Mouse (Mus musculus): ENCODE results near the gene Ppp4c. TPM values are rescaled to one million over a fixed set of nuclear protein-coding genes. Genes with fewer than 3 reads are reported as not detected.
"Not testable (repeated sequence)": the region's sequence is repeated elsewhere in the genome, so short reads cannot be mapped to it uniquely, and the experiment has no call there.

Gene Ppp4c
- total RNA-seq, 2 experiments from 2014 or later, result 56.2 to 64.6 TPM

DNA sequence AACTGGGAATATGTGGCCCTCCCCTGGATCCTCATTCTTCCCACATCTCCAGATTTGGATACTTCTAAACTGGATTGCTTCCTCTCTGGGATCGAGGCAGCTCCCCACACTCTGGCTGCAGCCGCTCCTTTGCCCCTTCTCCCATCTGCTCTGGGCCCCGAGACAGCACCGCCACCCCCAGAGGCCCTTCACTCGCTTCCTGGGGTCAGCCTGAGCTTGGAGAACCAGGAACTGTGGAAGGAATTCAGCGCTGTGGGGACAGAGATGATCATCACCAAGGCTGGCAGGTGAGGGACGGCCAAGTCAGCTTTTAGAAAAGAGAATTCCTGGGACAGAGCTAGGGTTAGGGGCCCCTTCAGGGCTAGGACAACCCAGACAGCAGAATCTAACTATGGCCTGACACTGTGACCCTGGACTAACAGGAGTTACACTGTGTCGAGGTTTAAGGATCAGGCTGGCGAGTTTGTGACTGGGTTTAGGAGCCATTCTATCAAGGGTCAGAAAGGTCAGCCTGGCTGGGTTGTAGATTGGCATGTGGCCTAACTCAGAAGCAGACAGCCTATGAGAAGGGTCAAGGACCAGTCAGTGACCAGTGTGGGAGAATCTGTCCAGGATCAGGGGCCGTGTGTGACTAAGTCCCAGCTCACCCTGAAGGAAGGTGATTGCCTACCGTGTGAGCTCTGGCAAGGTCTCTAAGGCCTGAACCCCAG is 10.5 kb downstream of the Ppp4c start:
- DNase-seq (ENCODE audit: low spot score in 2 of 2), result no peak

DNA sequence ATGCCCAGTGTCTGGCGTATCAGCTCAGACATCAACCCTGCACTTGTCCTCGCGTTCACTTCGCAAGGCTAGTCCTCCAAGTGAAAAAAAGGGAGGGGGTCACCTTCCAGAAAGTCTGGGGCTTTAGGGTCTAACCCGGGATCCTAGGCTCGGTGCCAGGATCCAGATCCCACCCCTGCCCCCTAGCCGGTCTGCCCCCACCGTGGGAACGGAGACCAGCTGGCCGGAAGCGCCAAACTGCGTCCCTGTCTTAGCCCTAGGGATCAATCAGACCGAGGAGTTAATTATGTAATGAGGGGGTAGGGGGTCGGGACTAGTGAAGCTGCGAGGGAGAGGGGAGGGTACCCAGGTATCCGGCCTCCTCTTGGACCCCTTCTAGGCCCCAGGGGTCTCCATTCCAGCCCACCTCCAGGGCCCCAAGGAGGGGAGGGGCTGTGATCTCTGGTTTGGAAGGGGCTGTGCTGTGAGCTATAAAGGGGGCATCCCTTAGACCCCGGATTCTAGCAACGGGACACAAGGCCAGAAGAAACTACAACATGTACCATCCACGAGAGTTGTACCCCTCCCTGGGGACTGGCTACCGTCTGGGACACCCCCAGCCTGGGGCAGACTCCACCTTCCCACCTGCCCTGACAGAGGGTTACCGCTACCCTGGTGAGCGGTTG is 11.2 kb downstream of the Ppp4c start, which contains the start of gene Tbx6:
Gene Tbx6 (plus strand): TSS at position 513 of the 665 bp plus-strand sequence.
- no peak for DNase-seq (ENCODE audit: low spot score in 2 of 2)

DNA sequence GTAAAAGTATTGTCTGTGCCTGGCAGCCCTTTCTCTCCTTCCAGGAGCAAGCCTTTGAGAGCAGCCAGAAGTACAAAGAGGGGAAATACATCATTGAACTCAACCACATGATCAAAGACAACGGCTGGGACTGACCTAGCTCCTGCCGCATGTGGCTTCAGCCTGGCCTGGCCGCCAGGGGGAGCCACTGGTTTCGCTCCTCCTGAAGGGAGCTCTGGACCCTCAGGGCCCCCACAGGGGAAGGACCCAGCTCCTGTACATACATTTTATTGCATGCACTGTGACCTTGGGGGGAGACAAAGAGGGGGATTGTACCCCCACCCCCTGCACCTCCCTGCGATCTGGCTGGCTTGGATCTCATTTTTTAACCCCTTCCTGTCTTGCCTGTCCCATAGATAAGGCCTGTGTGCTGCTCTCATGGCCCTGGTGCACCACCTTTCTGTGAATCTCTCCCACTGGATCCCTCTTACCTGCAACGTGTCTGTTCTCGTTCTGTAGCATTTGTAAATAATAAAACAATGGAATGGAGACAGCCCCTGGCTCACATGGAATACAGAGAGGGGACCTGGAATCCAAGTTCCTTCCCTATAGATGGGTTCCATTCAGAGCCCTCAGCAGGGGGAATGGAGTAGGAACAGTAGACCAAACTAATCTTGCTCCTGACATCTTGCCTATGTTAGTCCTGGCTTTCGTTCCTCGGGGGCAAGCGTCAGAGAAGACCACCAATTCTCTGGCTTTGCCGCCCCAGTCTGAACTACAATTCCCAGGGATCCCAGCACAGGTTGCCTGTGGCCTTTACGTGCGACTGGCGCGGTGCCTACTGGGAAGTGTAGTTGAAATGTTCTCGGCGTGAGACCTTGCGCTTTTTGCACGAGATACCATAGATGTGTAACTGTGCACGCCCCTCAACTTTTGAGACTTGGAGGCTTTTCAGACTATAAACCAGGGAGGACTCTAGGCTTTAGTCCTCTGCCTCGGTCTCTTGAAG is 12.0 kb downstream of the Ppp4c start:
- DNase-seq (ENCODE audit: low spot score in 2 of 2), result peak; percentile 88 to 92

DNA sequence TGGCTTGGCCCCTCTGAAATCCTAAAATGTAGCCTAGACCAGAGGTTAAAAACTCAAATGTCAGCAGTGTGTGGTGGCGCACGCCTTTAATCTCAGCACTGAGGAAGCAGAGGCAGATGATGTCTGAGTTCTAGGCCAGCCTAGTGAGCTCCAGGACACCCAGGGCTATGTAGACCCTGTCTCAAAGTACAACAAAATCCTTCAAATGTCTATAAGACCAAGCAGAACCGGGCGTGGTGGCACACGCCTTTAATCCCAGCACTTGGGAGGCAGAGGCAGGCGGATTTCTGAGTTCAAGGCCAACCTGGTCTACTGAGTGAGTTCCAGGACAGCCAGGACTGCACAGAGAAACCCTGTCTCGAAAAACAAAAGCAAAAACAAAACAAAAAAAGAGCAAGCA is 13.2 kb downstream of the Ppp4c start:
- DNase-seq (ENCODE audit: low spot score in 2 of 2), result not testable (repeated sequence)

DNA sequence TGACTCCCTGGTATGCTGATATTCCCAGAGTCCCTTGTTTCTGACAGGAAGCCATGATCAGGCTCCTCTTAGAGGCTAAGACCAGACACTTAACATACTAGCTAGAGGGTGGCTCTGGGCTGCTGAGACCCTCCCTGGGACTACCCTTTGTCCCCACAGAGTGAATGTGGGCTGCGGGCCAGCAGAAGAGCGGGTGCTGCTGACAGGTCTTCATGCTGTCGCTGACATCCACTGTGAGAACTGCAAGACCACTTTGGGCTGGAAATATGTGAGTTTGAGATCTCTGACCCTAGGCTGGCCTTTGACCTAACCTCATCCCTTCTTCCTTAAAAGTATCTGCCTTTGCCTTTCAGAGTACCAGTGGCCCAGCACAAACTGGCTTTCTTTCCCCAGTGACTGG is 14.1 kb downstream of the Ppp4c start:
- no peak for DNase-seq (ENCODE audit: low spot score in 2 of 2)

DNA sequence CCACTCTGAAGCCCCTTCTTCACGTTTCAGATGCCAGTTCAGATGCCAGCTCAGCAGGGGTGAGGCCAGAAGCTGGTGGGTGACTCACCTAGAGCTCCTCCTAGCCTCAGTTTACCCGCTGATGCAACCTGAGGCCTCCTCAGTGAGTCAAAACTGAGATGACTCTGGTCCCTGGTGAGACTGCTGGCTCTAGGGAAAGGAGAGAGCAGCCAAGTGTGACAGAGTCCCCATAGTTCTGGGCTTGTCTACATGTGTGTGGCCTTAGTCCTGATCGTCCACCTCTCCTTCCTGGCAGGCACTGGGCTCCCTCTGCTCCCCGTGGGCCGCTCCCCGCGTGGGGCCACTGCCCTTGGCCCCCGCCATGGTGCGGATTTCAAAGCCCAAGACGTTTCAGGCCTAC is 14.8 kb downstream of the Ppp4c start:
- DNase-seq (ENCODE audit: low spot score in 2 of 2), result no peak

DNA sequence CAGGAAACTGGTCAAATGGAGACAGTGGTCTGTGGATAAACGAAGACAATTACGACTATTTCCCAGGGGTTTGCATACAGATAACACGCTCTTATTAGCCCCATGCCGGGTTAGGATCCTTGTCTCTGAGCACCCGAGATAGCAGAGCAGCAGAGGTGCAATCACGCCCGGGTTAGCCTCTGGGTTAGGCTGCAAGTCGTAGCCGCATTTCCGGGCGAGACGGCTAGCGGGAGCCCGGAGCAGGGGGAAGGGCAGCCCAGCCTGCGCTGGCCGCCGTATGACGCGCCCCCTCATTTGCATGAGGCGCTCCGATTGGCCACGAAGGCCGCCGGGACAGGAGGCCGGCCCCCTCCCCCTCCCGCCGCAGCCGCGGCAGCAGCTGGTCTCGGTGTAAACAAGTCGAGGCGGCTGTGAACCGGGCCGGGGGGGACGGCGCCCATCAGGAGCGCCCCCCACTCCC is 15.7 kb downstream of the Ppp4c start, which contains the start of gene Ypel3:
Gene Ypel3 (plus strand): TSS at position 358 of the 460 bp plus-strand sequence.
- peak; percentile 88 to 95 for DNase-seq (ENCODE audit: low spot score in 2 of 2)

DNA sequence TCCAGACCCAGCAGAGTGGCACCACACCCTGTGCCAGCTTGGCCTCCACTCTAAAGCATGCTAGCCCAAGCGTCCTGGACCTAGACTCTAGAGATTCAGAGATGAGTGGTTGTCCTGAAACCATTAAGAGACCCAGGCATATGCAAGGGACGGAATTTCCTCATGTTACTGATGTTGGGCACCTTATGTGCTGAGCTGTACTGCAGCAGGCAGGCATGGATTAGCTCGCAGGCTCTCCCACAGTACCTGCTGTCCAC is 16.4 kb downstream of the Ppp4c start:
- DNase-seq (ENCODE audit: low spot score in 2 of 2), result no peak

DNA sequence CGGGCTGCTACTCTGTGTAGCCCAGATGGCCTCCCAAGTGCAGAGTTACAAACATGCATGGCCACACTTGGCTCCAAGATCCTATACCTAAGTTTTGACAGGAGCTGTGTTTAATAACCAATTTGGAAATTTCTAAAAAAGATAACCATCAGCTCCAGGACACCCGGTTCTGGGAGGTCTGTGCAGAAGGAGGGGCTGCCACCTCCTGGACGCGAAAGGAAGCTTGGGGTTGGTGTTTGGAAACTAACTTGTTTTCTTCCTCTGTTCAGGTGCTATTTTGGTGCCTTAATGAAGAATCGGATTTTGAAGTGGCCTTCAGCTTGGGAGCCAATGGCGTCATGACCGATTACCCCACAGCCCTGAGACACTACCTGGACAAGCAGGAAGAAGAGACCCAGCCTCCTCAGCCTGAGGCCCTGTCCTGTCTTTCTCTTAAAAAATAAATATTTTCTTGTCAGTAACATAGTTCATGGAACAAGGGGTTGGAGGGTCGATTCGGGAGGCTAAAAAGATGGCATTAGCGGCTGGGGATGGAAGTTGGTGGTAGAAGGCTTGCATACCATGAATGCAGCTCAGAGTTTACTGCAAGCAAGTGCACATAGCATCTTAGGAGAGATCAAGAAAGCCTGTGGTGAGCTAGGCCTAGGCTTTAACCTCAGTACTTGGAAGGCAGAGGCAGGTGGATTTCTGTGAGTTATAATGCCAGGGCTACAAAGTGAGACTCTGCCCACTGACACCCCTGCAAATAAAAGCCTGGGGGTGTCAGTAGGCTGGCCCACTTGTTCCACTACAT is 16.9 kb downstream of the Ppp4c start:
- DNase-seq (ENCODE audit: low spot score in 2 of 2), result no peak

DNA sequence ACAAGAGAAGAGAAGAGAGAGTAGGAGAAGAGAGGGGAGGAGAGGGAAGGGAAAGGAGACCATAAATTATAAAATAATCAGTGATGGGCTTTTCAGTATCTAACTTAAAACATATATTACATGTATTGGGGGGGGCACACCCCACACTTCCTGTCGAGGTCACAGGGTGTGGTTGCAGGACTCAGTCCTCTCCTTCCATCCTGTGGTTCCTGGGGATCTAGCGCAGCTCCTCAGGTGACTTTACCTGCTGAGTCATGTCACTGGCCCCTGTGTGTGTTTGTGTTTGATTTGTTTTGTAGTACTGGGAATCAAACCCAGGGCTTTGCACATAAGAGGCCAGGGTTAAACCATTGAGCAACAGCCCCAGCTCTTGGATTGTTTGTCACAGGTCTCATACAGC is 17.8 kb downstream of the Ppp4c start:
- DNase-seq (ENCODE audit: low spot score in 2 of 2), result no peak

DNA sequence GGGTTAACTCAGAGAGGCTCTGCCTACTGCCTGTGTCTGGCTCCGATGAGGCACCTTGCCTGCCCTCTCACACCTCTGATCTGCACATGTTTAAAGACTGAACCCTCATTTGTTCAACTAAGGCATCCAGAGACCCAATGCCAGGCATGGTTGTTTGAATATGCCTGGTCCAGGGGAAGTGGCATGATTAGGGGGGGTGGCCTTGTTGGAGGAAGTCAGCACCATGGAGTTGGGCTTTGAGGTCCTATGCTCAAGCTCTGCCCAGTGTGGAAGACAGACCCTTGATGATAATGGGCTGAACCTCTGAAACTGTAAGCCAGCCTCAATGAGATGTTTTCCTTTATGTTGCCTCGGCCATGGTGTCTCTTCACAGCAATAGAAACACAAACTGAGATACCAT is 18.9 kb downstream of the Ppp4c start:
- DNase-seq (ENCODE audit: low spot score in 2 of 2), result no peak

DNA sequence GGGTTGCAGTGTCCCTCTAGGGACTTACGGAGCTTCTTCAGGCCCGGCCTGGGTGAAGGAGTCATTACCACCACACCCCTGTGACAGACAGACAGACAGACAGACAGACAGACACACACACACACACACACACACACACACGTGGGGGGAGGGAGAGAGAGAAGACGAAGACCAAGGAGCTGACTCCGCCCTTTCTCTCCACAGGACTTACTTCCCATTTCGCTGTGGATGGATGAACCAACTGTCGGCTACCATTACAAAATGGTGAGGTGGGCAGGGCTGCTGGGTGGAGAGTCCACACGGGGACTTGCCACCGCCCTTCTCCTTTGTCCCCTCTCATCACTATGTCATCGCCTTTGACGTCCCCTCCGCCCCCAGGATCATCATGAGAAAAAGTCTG is 21.5 kb downstream of the Ppp4c start:
- no peak for DNase-seq (ENCODE audit: low spot score in 2 of 2)

DNA sequence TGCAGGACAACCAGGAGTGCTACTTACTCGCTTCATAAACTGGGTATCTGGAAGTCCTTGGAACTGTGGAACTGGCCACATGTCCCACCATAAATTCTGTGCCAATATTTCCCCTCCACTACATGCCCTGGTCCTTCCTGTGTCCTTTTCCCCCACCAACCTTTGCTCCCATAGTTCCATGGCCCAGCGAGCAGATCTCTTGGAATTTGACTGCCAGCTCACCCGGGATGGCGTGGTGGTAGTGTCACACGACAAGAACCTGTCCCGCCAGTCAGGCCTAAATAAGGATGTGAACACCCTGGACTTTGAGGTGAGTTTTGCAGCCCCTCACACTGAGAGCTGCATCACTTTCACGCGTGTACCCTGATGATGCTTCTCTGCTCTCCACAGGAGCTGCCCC is 25.3 kb downstream of the Ppp4c start:
- DNase-seq (ENCODE audit: low spot score in 2 of 2), result no peak

DNA sequence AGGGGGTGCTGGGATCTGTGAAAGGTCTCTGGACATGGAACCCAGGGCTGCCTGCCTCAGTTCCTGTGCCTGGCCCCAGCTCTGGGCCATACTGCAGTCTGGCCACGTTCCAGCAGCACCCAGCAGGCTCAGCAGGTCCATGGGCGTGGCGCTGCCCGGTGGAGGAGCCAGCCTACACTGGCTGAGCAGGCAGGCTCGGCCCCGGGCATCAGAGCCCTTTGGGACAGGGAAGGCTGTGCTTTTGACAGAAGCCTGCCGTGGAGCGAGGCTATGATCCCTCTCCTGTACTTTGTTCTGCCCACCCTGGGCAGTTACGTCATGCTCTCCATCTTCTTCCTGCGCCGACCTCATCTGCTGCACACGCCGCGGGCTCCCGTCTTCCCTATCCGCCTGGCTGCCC is 26.1 kb downstream of the Ppp4c start, which contains the start of gene Gdpd3:
Gene Gdpd3 (plus strand): TSS at position 134 of the 400 bp plus-strand sequence.
- DNase-seq (ENCODE audit: low spot score in 2 of 2), result no peak

DNA sequence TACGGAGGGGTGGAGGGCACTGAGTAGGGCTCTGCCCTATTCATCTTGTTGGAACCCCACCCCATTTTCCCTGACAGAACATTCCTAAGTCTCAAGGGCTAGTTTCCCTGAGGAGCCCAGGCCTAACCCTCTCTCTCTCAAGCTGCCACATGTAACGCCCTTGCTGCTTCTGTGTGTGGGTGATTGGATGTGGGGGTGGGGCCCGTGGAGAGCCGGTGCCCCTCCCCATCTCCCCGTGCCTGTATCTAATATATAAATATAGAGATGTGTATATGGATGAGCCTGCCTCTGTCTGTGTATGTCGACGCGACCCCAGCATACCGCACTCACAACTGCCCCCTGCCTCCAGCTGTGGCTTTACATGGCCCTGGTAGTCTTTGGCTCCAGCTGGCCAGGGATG is 26.8 kb downstream of the Ppp4c start:
- DNase-seq (ENCODE audit: low spot score in 2 of 2), result no peak

DNA sequence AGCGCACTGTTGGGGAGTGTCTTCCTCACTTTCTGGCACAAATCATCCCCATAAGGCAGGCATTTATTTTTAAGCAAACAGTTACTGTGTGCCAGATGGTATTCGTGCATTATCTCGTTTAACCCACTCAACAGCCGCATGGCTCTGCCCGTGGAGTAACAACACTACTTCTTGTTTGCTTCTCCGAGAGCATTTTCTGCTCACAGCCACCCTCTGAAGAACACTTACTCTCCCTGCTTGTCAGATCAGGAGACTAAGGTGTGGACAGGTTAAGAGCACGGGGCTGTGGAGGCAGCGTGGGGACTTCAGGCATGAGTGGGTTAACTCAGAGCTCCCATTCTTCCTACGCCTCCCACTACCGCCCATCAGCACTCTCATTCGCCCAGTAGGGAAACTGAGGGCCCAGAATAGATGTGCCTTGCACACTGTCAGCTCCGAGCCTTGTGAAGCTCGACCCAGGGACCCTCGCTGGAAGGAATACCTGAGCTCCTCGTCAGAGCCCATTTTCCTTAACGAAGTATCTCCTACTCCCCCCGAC is 29.8 kb downstream of the Ppp4c start:
- peak in 1 of 2 experiments; percentile 52 for DNase-seq (ENCODE audit: low spot score in 2 of 2)

DNA sequence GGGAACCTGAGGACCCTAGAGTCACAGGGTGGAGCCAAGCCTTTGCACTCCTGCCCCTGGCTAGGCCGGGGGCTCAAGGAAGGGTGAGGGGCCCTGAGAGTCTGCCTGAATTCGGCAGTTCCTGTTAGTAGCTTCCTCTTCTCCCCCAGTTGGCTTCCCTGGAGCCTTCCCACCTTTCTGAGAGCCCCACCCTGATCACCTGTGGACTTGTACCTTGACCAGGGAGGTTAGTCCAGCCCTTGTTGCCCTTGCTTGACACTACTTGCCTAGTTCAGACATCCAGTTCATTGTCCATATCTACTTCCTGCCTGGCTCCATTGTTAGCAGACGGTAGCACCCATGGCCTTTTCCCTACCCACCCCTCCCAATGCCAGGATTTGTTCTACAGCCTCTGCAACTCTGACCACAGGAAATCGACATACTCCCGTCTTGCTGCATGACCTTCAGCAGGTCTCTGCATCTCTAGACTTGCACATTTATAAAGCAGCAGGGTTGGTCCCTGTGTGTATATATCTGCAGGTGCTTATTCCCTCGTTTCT is 30.7 kb downstream of the Ppp4c start:
- no peak for DNase-seq (ENCODE audit: low spot score in 2 of 2)

DNA sequence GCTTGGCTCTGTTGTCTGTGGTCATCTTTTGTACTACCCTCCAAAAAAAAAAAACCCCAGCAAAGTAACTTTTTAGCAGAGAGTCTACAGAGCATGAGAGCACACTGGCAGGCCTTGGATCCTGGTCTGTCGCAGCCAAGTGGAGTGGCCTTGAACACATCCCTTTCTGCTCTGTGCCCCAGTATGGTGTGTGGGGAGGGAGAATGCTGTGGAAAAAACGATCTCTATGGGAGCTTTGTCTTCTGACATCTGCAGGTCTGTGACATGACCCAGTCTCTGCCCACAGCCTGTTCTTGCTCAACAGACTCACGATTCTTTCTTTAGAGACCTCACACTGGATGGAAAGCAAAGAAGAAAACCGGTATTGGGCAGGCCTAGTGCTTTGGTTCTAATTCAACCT is 31.3 kb downstream of the Ppp4c start:
- no peak for DNase-seq (ENCODE audit: low spot score in 2 of 2)

DNA sequence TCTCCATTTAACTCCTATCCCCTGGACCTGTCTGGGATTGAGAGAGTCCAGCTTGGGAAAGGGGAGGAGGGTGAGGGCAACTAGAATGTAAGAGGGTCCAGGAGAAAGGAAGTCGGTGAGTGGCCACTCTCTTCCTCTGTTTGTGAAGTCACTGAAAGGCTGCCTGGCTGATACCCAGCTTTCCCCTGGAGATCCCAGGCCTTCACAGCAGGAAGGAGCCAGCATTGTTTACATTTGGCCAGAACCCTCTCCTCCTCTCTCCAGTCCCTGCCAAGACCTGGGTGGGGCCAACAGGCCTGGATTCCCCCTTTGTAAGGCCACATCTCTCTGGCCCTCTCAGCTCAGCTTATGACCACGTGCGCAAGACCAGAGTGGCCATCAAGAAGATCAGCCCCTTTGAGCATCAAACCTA is 31.9 kb downstream of the Ppp4c start:
- peak in 1 of 2 experiments; percentile 51 for DNase-seq (ENCODE audit: low spot score in 2 of 2)

DNA sequence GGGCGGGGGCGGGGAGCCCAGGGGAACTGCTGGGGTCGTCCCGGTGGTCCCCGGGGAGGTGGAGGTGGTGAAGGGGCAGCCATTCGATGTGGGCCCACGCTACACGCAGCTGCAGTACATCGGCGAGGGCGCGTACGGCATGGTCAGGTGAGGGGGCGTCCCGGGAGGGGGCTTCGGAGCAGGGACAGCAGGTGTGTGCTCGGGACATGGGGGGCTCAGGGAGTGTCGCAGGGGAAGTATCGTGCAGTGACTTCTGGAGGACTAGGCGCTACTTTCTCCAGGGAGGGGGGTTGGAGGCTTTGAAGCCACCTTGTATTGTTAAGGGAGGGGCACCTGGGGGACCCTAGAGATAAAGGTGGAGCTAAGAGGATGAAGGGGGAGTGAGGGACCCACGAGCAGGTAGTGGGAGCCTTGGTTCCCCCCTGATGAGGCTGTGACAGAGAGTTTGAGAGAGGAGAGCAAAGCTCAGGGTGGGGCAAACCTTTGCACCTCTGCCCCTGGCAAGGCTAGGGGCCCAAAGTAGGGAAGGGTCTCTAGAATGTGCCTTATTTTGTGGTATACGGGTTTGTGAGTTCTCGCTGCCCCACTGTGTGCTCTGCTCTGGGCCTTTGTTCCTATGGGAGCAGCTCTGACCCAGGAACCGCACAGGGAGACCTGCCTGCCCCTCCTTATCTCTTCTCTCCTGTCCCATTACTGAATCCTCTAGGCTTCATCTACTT is 32.5 kb downstream of the Ppp4c start:
- DNase-seq (ENCODE audit: low spot score in 2 of 2), result no peak

Data from layer of hippocampus, postnatal 10 days (tissue).